Mouse (Mus musculus) retina, adult 2 months (tissue): ENCODE data around the gene Trpm2.
A peak's percentile ranks its signal among the peaks of the same experiment; 100 is the strongest.
"Not testable (repeated sequence)": the region's sequence is repeated elsewhere in the genome, so short reads cannot be mapped to it uniquely, and the experiment has no call there.

Experiments
- DNase-seq: peaks from one replicate; pipeline ENCODE4 v3.0.0-alpha.2; 2012; ENCODE audit warnings: low read depth, low spot score

Gene Trpm2

GRCm38 (mm10) chr10:77970481-77970880 lies at the start of gene Trpm2:
TSS of gene Trpm2 (minus strand) at chr10:77970563.
- no peak for DNase-seq

- DNase-seq: not testable (repeated sequence)
These were observed 49.6 kb upstream of the Trpm2 start for GRCm38 (mm10) chr10:78019984-78020383.

GRCm38 (mm10) chr10:78019291-78019690 lies 48.9 kb upstream of the Trpm2 start:
- no peak for DNase-seq

GRCm38 (mm10) chr10:78018797-78019203 lies 48.4 kb upstream of the Trpm2 start:
- DNase-seq: peak; percentile 92

- DNase-seq: no peak
These were observed 46.0 kb upstream of the Trpm2 start for GRCm38 (mm10) chr10:78016366-78016765.

- no peak for DNase-seq
These were observed 45.1 kb upstream of the Trpm2 start for GRCm38 (mm10) chr10:78015489-78015888.

GRCm38 (mm10) chr10:78012661-78013495 lies 42.5 kb upstream of the Trpm2 start:
- DNase-seq: no peak

- not testable (repeated sequence) for DNase-seq
These were observed 40.8 kb upstream of the Trpm2 start for GRCm38 (mm10) chr10:78011116-78011515.

GRCm38 (mm10) chr10:78010335-78010734 lies 40.0 kb upstream of the Trpm2 start:
- no peak for DNase-seq

GRCm38 (mm10) chr10:78009945-78010293 lies 39.6 kb upstream of the Trpm2 start, which contains the start of gene Pfkl:
TSS of gene Pfkl (minus strand) at chr10:78010083.
- DNase-seq: no peak

GRCm38 (mm10) chr10:78009184-78009944 lies 39.0 kb upstream of the Trpm2 start:
- DNase-seq: peak; percentile 84

- no peak for DNase-seq
These were observed 37.8 kb upstream of the Trpm2 start for GRCm38 (mm10) chr10:78008169-78008568.

- DNase-seq: no peak
These were observed 36.8 kb upstream of the Trpm2 start for GRCm38 (mm10) chr10:78007203-78007602.

- DNase-seq: no peak
These were observed 35.6 kb upstream of the Trpm2 start for GRCm38 (mm10) chr10:78005791-78006438.

GRCm38 (mm10) chr10:78004479-78005100 lies 34.2 kb upstream of the Trpm2 start:
- DNase-seq: no peak

- no peak for DNase-seq
These were observed 32.0 kb upstream of the Trpm2 start for GRCm38 (mm10) chr10:78002316-78002715.

- DNase-seq: no peak
These were observed 31.4 kb upstream of the Trpm2 start for GRCm38 (mm10) chr10:78001796-78002195.

GRCm38 (mm10) chr10:78000200-78000599 lies 29.8 kb upstream of the Trpm2 start:
- no peak for DNase-seq

GRCm38 (mm10) chr10:77995639-77996038 lies 25.3 kb upstream of the Trpm2 start:
- DNase-seq: no peak

- no peak for DNase-seq
These were observed 15.4 kb upstream of the Trpm2 start for GRCm38 (mm10) chr10:77985775-77986174.

- DNase-seq: peak; percentile 73
These were observed 14.3 kb upstream of the Trpm2 start for GRCm38 (mm10) chr10:77984660-77985059.
